Mouse (Mus musculus): ENCODE data around the gene Shd. TPM values are rescaled to one million over a fixed set of nuclear protein-coding genes. Genes with fewer than 3 reads are reported as not detected.

The Shd gene
- polyA plus RNA-seq, 1 experiment from 2014 or later, result 32.9 TPM

DNA sequence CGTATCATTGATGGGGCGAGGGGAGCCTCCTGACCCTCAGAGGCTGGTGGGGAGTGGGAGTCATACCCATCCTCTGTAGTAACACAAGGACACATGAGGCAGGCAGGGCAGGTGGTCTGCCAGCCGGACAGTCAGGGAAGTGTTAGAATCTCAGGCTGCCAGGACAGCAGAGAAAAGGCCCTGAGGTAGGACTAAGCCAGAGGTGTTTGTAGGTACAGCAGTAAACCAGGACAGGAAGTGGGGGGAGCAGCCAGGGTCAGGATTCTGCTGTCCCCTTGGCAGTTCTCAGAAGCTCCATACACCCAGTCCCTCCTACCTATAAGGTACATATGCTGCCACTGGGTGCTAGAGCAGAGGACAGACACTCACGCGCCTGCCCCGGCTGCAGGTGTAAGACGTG lies 8.6 kb upstream of the Shd start:
- Histone ChIP-seq H3K36me3 (replicated peaks; ENCODE audit: control insufficient read depth, insufficient read depth, low read depth, low read length) (no peaks in the 10 kb centered on the region; the same call in 1 of the 2 replicates), H3K4me3 (ENCODE audit: low read depth, low read length) (no peak overlapping the region), H3K9ac (replicated peaks; ENCODE audit: low read length) (no peak overlapping the region), H3K27me3 (ENCODE audit: control insufficient read depth, insufficient read depth, low read length) (0 out of 2 replicates have a peak, but pooled peaks cover under 1% of the 10 kb centered on the region), H3K4me1 (ENCODE audit: control insufficient read depth, insufficient read depth, low read length) (no peaks in the 10 kb centered on the region), H3K9me3 (replicated peaks; ENCODE audit: control insufficient read depth, low read length) (no peaks in the 10 kb centered on the region), H3K27ac (replicated peaks; ENCODE audit: low read depth, low read length) (no peak overlapping the region), H3K4me2 (ENCODE audit: low read depth, low read length) (no peak overlapping the region)
- ATAC-seq (replicated peaks; ENCODE audit: insufficient number of reproducible peaks, low FRiP score, low TSS enrichment, low read depth) (no peak), DNase-seq (ENCODE audit: low spot score) (no peak)
- WGBS, result 91% methylated on average over 7 of the region's 7 CpGs

DNA sequence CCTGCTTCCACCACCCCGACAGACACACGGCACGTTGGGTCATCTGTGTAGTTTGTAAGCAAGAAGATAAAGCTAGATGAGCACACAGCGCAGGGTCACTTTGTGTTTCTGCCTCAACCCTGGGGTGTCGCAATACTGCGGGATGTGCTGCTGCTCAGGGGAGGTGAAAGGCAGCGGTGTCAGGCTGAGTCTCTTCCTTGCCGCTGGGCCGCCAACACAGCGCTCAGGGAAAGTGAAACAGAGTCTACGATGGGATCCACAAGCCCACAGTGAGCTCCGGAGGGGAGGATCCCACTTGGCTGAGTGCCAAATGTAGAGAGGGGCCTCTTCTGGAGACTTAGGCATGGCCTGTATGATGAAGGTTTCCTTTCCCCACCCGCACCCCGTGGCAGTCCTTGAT lies 7.1 kb upstream of the Shd start:
- Histone ChIP-seq H3K4me1 (ENCODE audit: control insufficient read depth, insufficient read depth, low read length) (no peaks in the 10 kb centered on the region), H3K27me3 (ENCODE audit: control insufficient read depth, insufficient read depth, low read length) (no peaks in the 10 kb centered on the region), H3K4me3 (ENCODE audit: low read depth, low read length) (no peak overlapping the region), H3K4me2 (ENCODE audit: low read depth, low read length) (no peak overlapping the region), H3K27ac (replicated peaks; ENCODE audit: low read depth, low read length) (no peak overlapping the region), H3K9me3 (replicated peaks; ENCODE audit: control insufficient read depth, low read length) (no peaks in the 10 kb centered on the region), H3K36me3 (replicated peaks; ENCODE audit: control insufficient read depth, insufficient read depth, low read depth, low read length) (no peaks in the 10 kb centered on the region; the same call in 1 of the 2 replicates), H3K9ac (replicated peaks; ENCODE audit: low read length) (no peak overlapping the region)
- DNase-seq (ENCODE audit: low spot score), result no peak
- 87% methylated on average over 14 of the region's 14 CpGs for WGBS
- ATAC-seq (replicated peaks; ENCODE audit: insufficient number of reproducible peaks, low FRiP score, low TSS enrichment, low read depth), result no peak

DNA sequence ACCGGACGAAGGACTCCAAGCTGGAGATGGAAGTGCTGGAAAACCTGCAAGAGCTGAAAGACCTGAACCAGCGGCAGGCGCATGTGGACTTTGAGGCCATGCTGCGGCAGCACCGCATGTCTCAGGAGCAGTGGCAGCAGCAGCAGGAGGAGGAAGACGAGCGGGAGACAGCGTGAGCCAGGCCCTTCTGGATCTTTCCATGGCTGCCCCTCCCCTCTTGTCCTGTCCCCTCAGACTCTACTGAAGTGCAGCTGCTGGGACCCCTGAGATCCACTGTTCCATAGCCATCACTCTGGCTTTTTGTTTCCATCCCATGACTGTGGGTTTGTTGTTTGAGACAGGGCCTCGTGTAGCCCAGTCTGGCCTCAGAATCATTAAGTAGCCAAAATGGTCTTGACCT lies 5.8 kb upstream of the Shd start:
- DNase-seq (ENCODE audit: low spot score) (no peak), ATAC-seq (replicated peaks; ENCODE audit: insufficient number of reproducible peaks, low FRiP score, low TSS enrichment, low read depth) (no peak)
- no peaks in the 10 kb centered on the region; the same call in 1 of the 2 replicates for H3K36me3 ChIP-seq (replicated peaks; ENCODE audit: control insufficient read depth, insufficient read depth, low read depth, low read length)
- H3K4me2 ChIP-seq (ENCODE audit: low read depth, low read length), result no peak overlapping the region
- H3K4me1 ChIP-seq (ENCODE audit: control insufficient read depth, insufficient read depth, low read length), result 0 out of 2 replicates have a peak, but pooled peaks cover 2% of the 10 kb centered on the region
- WGBS, result 90% methylated on average over 10 of the region's 10 CpGs
- H3K9me3 ChIP-seq (replicated peaks; ENCODE audit: control insufficient read depth, low read length), result no peaks in the 10 kb centered on the region
- H3K9ac ChIP-seq (replicated peaks; ENCODE audit: low read length), result no peak overlapping the region
- no peak overlapping the region for H3K4me3 ChIP-seq (ENCODE audit: low read depth, low read length)
- H3K27me3 ChIP-seq (ENCODE audit: control insufficient read depth, insufficient read depth, low read length), result no peaks in the 10 kb centered on the region
- H3K27ac ChIP-seq (replicated peaks; ENCODE audit: low read depth, low read length), result no peak overlapping the region

DNA sequence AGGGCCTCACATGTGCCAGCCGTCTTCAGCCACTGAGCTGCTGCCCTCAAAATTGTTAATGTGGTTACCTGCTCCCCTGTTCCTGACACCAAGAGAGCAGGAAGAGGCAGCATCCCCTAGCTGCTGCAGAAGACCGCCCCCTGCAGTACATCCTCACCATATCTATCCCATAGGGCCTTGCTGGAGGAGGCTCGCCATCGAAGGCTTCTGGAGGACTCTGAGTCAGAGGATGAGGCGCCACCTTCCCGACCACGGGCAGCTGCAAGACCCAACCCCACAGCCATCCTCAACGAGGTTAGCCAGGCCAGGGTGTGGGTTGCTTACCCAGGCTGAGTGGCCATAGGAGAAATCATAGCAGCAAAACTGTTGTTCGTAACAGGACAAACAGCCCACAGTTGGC lies 5.3 kb upstream of the Shd start:
- H3K9me3 ChIP-seq (replicated peaks; ENCODE audit: control insufficient read depth, low read length), result no peaks in the 10 kb centered on the region
- no peak overlapping the region for H3K27ac ChIP-seq (replicated peaks; ENCODE audit: low read depth, low read length)
- H3K9ac ChIP-seq (replicated peaks; ENCODE audit: low read length), result no peak overlapping the region
- no peak overlapping the region for H3K4me3 ChIP-seq (ENCODE audit: low read depth, low read length)
- 87% methylated on average over 9 of the region's 9 CpGs for WGBS
- H3K27me3 ChIP-seq (ENCODE audit: control insufficient read depth, insufficient read depth, low read length), result no peaks in the 10 kb centered on the region
- no peaks in the 10 kb centered on the region; the same call in 1 of the 2 replicates for H3K36me3 ChIP-seq (replicated peaks; ENCODE audit: control insufficient read depth, insufficient read depth, low read depth, low read length)
- H3K4me1 ChIP-seq (ENCODE audit: control insufficient read depth, insufficient read depth, low read length), result 0 out of 2 replicates have a peak, but pooled peaks cover 2% of the 10 kb centered on the region
- ATAC-seq (replicated peaks; ENCODE audit: insufficient number of reproducible peaks, low FRiP score, low TSS enrichment, low read depth) (no peak), DNase-seq (ENCODE audit: low spot score) (no peak)
- H3K4me2 ChIP-seq (ENCODE audit: low read depth, low read length), result no peak overlapping the region

DNA sequence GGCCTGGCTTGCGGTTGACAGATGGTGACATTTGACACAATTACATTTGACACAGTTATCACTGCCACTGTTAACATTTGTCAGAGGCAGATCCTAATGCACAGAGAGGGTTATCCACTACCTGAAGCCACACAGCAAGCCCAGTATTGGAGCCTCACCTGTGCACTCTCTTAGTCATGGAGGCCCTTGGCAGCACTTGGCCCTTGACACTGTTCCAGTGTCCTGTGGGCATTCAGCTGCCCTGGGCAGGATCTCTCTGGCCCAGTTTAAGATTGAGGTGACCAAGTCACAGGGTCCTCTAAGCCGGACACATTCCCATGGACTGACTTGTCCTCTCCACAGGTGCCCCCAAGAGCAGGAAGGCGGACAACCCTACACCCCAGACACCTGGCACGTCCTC lies 3.1 kb upstream of the Shd start:
- Histone ChIP-seq H3K9ac (replicated peaks; ENCODE audit: low read length) (no peak overlapping the region), H3K4me2 (ENCODE audit: low read depth, low read length) (no peak overlapping the region), H3K4me3 (ENCODE audit: low read depth, low read length) (no peak overlapping the region), H3K27me3 (ENCODE audit: control insufficient read depth, insufficient read depth, low read length) (peaks cover 3% of the 10 kb centered on the region; the same call in 1 of the 2 replicates), H3K27ac (replicated peaks; ENCODE audit: low read depth, low read length) (no peak overlapping the region), H3K4me1 (ENCODE audit: control insufficient read depth, insufficient read depth, low read length) (peaks cover 2% of the 10 kb centered on the region), H3K9me3 (replicated peaks; ENCODE audit: control insufficient read depth, low read length) (no peaks in the 10 kb centered on the region), H3K36me3 (replicated peaks; ENCODE audit: control insufficient read depth, insufficient read depth, low read depth, low read length) (no peaks in the 10 kb centered on the region; the same call in 1 of the 2 replicates)
- WGBS, result 90% methylated on average over 4 of the region's 4 CpGs
- DNase-seq (ENCODE audit: low spot score) (no peak), ATAC-seq (replicated peaks; ENCODE audit: insufficient number of reproducible peaks, low FRiP score, low TSS enrichment, low read depth) (no peak)

DNA sequence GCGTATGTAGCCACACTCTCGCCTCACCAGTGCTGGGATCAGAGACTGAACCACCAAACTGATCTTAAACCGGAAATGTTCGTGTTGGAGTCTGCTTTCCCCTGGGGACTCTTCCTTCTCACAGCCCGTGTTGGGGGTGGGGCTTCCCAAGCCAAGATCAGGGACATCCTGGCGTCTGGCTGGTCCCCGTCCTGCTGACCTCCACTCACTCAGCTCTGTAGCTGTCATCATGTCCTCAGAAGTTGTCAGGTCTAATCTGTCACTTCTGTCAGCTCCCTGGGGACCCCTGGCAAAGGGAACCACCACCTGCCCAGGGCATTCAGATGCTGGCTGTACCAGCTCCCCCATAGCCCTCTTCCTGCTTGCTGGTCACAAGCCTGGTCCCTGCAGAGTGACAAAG lies 2.1 kb upstream of the Shd start:
- WGBS, result 47% methylated on average over 7 of the region's 7 CpGs
- H3K9ac ChIP-seq (replicated peaks; ENCODE audit: low read length), result no peak overlapping the region
- H3K4me3 ChIP-seq (ENCODE audit: low read depth, low read length), result no peak overlapping the region
- peaks cover 3% of the 10 kb centered on the region; the same call in 1 of the 2 replicates for H3K27me3 ChIP-seq (ENCODE audit: control insufficient read depth, insufficient read depth, low read length)
- ATAC-seq (replicated peaks; ENCODE audit: insufficient number of reproducible peaks, low FRiP score, low TSS enrichment, low read depth) (no peak), DNase-seq (ENCODE audit: low spot score) (no peak)
- H3K9me3 ChIP-seq (replicated peaks; ENCODE audit: control insufficient read depth, low read length), result no peaks in the 10 kb centered on the region
- H3K36me3 ChIP-seq (replicated peaks; ENCODE audit: control insufficient read depth, insufficient read depth, low read depth, low read length), result no peaks in the 10 kb centered on the region; the same call in 1 of the 2 replicates
- peaks cover 2% of the 10 kb centered on the region for H3K4me1 ChIP-seq (ENCODE audit: control insufficient read depth, insufficient read depth, low read length)
- no peak overlapping the region for H3K27ac ChIP-seq (replicated peaks; ENCODE audit: low read depth, low read length)
- no peak overlapping the region for H3K4me2 ChIP-seq (ENCODE audit: low read depth, low read length)

DNA sequence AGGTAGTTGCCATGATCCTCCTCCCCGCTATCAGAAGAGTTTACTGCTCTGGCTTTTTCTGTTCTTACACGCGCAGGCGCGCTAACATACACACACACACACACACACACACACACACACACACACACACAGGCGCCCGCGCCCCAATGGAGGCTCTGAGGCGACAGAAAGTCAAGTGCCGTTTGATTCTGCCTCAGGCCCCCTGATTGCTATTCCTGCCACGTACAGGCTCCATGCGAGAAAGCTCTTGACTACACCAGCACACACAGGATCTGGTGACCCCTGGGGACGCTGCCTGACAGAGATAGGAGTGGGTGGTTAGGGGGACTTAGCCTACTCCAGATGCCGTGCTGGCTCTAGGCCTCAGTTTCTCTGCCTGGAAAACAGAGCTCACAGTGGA lies 707 bp upstream of the Shd start:
- DNase-seq (ENCODE audit: low spot score) (peak; percentile 28), ATAC-seq (replicated peaks; ENCODE audit: insufficient number of reproducible peaks, low FRiP score, low TSS enrichment, low read depth) (peak; percentile 26; the same call in 1 of the 2 replicates)
- H3K36me3 ChIP-seq (replicated peaks; ENCODE audit: control insufficient read depth, insufficient read depth, low read depth, low read length), result no peaks in the 10 kb centered on the region
- WGBS, result 47% methylated on average over 14 of the region's 14 CpGs
- H3K27me3 ChIP-seq (ENCODE audit: control insufficient read depth, insufficient read depth, low read length), result peaks cover 3% of the 10 kb centered on the region; the same call in 1 of the 2 replicates
- peaks cover 2% of the 10 kb centered on the region for H3K4me1 ChIP-seq (ENCODE audit: control insufficient read depth, insufficient read depth, low read length)
- H3K4me2 ChIP-seq (ENCODE audit: low read depth, low read length), result no peak overlapping the region
- no peak overlapping the region for H3K4me3 ChIP-seq (ENCODE audit: low read depth, low read length)
- H3K27ac ChIP-seq (replicated peaks; ENCODE audit: low read depth, low read length), result no peak overlapping the region
- H3K9me3 ChIP-seq (replicated peaks; ENCODE audit: control insufficient read depth, low read length), result no peaks in the 10 kb centered on the region
- H3K9ac ChIP-seq (replicated peaks; ENCODE audit: low read length), result no peak overlapping the region

DNA sequence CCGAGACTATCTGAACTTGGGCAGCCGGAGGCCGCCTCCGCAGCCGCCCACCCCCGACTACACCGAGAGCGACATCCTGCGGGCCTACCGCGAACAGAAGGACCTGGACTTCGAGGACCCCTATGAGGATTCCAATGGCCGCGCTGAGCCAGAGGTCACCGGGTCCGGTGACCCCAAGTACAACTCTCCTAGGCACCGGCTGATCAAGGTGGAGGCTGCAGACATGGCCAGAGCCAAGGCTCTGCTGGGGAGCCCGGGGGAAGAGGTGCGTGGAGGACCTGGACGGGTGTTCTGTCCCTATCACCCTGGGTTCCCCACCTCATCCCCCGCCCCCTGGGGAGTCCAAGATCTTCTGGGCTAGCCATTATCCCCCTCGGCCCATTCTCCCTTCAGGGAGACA lies 1.2 kb downstream of the Shd start:
- no peak overlapping the region for H3K27ac ChIP-seq (replicated peaks; ENCODE audit: low read depth, low read length)
- H3K36me3 ChIP-seq (replicated peaks; ENCODE audit: control insufficient read depth, insufficient read depth, low read depth, low read length), result no peaks in the 10 kb centered on the region
- no peak for DNase-seq (ENCODE audit: low spot score)
- H3K9me3 ChIP-seq (replicated peaks; ENCODE audit: control insufficient read depth, low read length), result no peaks in the 10 kb centered on the region
- peak overlapping the region; percentile 66 for H3K9ac ChIP-seq (replicated peaks; ENCODE audit: low read length)
- H3K4me1 ChIP-seq (ENCODE audit: control insufficient read depth, insufficient read depth, low read length), result peaks cover 2% of the 10 kb centered on the region
- 21% methylated on average over 22 of the region's 22 CpGs for WGBS
- H3K27me3 ChIP-seq (ENCODE audit: control insufficient read depth, insufficient read depth, low read length), result peaks cover 3% of the 10 kb centered on the region; the same call in 1 of the 2 replicates
- peak overlapping the region; percentile 42 for H3K4me3 ChIP-seq (ENCODE audit: low read depth, low read length)
- peak overlapping the region; percentile 81 for H3K4me2 ChIP-seq (ENCODE audit: low read depth, low read length)
- ATAC-seq (replicated peaks; ENCODE audit: insufficient number of reproducible peaks, low FRiP score, low TSS enrichment, low read depth), result no peak
